Mouse (Mus musculus) liver, adult 2 months (tissue): ENCODE measurements around the gene Vwa5b2. TPM values are rescaled to one million over a fixed set of nuclear protein-coding genes. Genes with fewer than 3 reads are reported as not detected.

Experiments
- DNase-seq: peaks from one replicate; pipeline ENCODE4 v3.0.0-alpha.2; 2011; ENCODE audit warnings: low read depth, low spot score; ENCODE audit errors: extremely low read depth
- H3K27ac ChIP-seq: fragments of 200-500 bp; replicated peaks from 2 replicates; pipeline ENCODE4 v1.5.1; 2012; ENCODE audit warnings: low read depth, mild to moderate bottlenecking, control low read depth, inconsistent platforms, low read length; ENCODE audit not compliant: insufficient read depth
- H3K27me3 ChIP-seq: fragments of 200-500 bp; 2 replicates; pipeline ENCODE4 v1.6.1; 2012; ENCODE audit warnings: mild to moderate bottlenecking, moderate library complexity, low read length, inconsistent platforms; ENCODE audit not compliant: control insufficient read depth, insufficient read depth
- H3K36me3 ChIP-seq: fragments of 200-500 bp; 2 replicates; pipeline ENCODE4 v1.6.1; 2012; ENCODE audit warnings: low read length, inconsistent platforms; ENCODE audit not compliant: control insufficient read depth, insufficient read depth
- H3K4me1 ChIP-seq: fragments of 200-500 bp; 2 replicates; pipeline ENCODE4 v1.6.1; 2011; ENCODE audit warnings: low read length; ENCODE audit not compliant: control insufficient read depth, insufficient read depth
- H3K4me3 ChIP-seq: fragments of 200-500 bp; 2 replicates; pipeline ENCODE4 v1.5.1; 2011; ENCODE audit warnings: low read depth, mild to moderate bottlenecking, control low read depth, low read length, moderate library complexity; ENCODE audit not compliant: insufficient read depth
- H3K79me2 ChIP-seq: fragments of 200-500 bp; 2 replicates; pipeline ENCODE4 v1.6.1; 2012; ENCODE audit warnings: inconsistent platforms, mild to moderate bottlenecking, low read length, moderate library complexity; ENCODE audit not compliant: control insufficient read depth, insufficient read depth
- H3K9ac ChIP-seq: fragments of 200-500 bp; 2 replicates; pipeline ENCODE4 v1.6.1; 2012; ENCODE audit warnings: low read depth, mild to moderate bottlenecking, control low read depth, inconsistent platforms, low read length
- CTCF ChIP-seq: fragments of 200-500 bp; IDR thresholded peaks from 2 replicates; pipeline ENCODE4 v1.5.1; 2011; ENCODE audit warnings: low read depth, low read length, control low read depth
- POLR2A ChIP-seq: fragments of 200-500 bp; IDR thresholded peaks from 2 replicates; pipeline ENCODE4 v1.6.1; 2011; ENCODE audit warnings: low read length, control low read depth; ENCODE audit not compliant: insufficient read depth; ENCODE audit errors: extremely low read depth
- WGBS: fragments of 180-500 bp; shearing (Covaris S2); methylation state at CpG from one replicate; pipeline ENCODE4 v1.1.7; 2018; 5-methylcytosine and 5-hydroxymethylcytosine counted together
- polyA plus RNA-seq: library from polyadenylated mRNA; depleted of rRNA; stranded (reverse); fragments of >200 nt; gene quantifications from 2 replicates; pipeline ENCODE4 v1.2.3, GENCODE M21; 2012
- total RNA-seq: library from RNA; depleted of rRNA; stranded (reverse); fragments of >200 nt; gene quantifications from 2 replicates; pipeline ENCODE4 v1.2.3, GENCODE M21; 2014

Gene Vwa5b2
- total and polyA plus RNA-seq, 2 experiments: not detected

GRCm38 (mm10) chr16:20611357-20612227 is 22.3 kb downstream of the Vwa5b2 start, which contains the start of the genes Eef1akmt4, Gm49333 and Alg3:
Eef1akmt4 (plus strand) TSS chr16:20611593.
Gm49333 (plus strand) TSS chr16:20611610.
Alg3 (minus strand) TSS chr16:20611735.
- peak; percentile 93 for DNase-seq
- Histone ChIP-seq H3K27ac (peak within 1 kb of the TSS; percentile 53), H3K36me3 (no peaks in the 10 kb centered on the region), H3K79me2 (no peaks in the 10 kb centered on the region), H3K9ac (peak within 1 kb of the TSS; percentile 87), H3K27me3 (no peaks in the 10 kb centered on the region), H3K4me3 (peak within 1 kb of the TSS; percentile 88), H3K4me1 (peaks cover 3% of the 10 kb centered on the region; the same call in 1 of the 2 replicates)
- peak; percentile 52; the same call in 1 of the 2 replicates for TF ChIP-seq POLR2A
- TF ChIP-seq CTCF: no peak
- WGBS: 2% methylated on average over 41 of the region's 41 CpGs

DNA sequence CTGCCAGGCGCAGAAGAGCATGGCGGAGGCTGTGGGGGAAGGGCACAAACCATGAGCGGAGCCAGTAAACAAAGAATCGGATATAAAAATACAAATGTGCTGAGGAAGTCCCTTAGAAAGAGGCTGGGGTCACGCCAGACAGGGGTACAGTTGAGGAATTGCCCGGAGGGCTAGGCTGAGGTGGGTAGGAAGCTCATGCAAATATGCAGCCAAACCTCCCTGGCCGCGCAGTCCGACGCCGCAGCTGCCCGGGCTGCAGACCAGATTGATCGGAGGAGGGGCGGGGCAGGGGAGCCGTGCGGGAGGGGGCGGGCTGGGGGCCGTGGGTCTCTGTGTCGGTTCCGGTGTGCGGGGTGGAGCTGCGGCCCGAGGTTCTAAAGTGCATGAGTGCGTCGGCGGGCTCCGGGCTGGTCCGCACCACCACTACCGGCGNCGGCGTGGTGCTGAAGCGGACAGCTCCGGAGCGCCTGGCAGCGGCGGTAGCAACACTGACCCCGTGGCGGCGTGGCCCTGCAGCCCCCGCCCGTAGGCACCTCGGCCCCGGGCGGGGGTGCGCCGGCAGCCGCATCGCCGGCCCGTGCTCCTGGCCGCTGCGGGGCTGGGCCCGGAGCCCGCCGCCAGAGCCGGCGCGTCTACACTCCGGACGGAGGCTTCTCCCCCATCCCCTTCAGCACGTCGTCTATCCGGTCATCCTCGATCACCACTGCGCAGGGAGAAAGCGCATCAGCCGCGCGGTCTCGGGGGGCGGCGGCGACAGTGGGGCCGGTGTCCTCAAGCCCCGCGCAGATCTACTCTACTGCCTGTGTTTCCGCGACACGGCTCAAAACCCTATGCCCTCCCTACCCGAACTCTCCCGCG is 30.5 kb downstream of the Vwa5b2 start:
- no peaks in the 10 kb centered on the region for H3K79me2 ChIP-seq
- H3K4me3 ChIP-seq: peak overlapping the region; percentile 11; the same call in 1 of the 2 replicates
- TF ChIP-seq CTCF: no peak
- no peak for TF ChIP-seq POLR2A
- 4% methylated on average over 74 of the region's 83 CpGs for WGBS
- peaks cover 8% of the 10 kb centered on the region for H3K4me1 ChIP-seq
- no peak overlapping the region for H3K27ac ChIP-seq
- DNase-seq: no peak
- no peaks in the 10 kb centered on the region for H3K36me3 ChIP-seq
- H3K27me3 ChIP-seq: no peaks in the 10 kb centered on the region
- H3K9ac ChIP-seq: no peak overlapping the region

GRCm38 (mm10) chr16:20620399-20620735 is 31.1 kb downstream of the Vwa5b2 start:
- no peaks in the 10 kb centered on the region for H3K27me3 ChIP-seq

GRCm38 (mm10) chr16:20620751-20621190 is 31.5 kb downstream of the Vwa5b2 start:
- 1% methylated on average over 32 of the region's 32 CpGs for WGBS

More at GRCm38 (mm10) chr16:20620399-20620735, 31.1 kb downstream of the Vwa5b2 start:
- DNase-seq: no peak
- Histone ChIP-seq H3K36me3 (no peaks in the 10 kb centered on the region), H3K4me1 (peaks cover 8% of the 10 kb centered on the region), H3K9ac (no peak overlapping the region), H3K4me3 (peak overlapping the region; percentile 11; the same call in 1 of the 2 replicates), H3K27ac (no peak overlapping the region), H3K79me2 (no peaks in the 10 kb centered on the region)
- TF ChIP-seq CTCF (no peak), POLR2A (no peak)
- WGBS: 1% methylated on average over 9 of the region's 9 CpGs

DNA sequence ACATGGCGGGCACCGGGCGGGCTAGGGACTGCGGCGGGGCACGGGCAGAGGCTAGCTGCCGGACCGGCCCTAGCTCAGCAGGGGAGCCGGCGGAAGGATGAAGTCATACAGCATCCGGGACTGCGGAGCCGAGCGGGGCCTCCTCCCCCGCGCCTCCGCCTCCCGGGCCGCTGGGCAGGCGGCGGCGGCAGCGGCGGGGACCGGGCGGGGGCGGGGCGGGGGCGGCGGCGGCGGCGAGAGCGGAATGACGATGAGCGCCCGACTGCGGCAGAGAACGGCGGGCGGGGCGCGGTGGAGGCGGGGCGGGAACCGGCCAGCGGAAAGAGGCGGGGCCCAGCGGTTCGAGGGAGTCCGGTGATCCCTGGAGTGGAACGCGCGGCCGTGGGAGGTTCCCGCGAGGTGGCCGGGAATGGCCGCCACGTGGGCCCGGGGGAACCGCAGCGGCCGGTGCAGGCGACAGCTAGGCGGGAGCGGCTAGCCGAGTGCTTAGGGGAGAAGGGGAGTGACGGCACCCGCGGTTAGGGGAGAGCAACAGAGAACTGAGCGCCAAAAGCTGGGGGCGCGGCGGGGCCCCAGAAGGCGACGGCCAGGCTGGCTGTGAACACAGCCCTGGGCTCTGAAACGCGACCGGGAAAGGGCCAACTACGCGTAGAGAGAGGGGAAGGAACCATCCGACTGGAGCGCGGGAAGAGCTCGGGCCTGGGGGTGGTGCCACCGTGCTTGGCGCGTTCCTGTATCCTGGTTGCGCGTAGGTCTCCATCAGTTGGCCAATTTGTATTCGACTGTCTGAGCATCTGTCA is 32.1 kb downstream of the Vwa5b2 start, which contains the start of gene Camk2n2:
TSS of gene Camk2n2 (minus strand) at position 97 of the 800 bp plus-strand sequence.
- Histone ChIP-seq H3K4me3 (peak within 1 kb of the TSS; percentile 84), H3K4me1 (peaks cover 8% of the 10 kb centered on the region), H3K27ac (no peak within 1 kb of the TSS), H3K27me3 (no peaks in the 10 kb centered on the region), H3K36me3 (no peaks in the 10 kb centered on the region), H3K9ac (peak within 1 kb of the TSS; percentile 72), H3K79me2 (no peaks in the 10 kb centered on the region)
- under 1% methylated on average over 84 of the region's 92 CpGs for WGBS
- TF ChIP-seq CTCF (no peak), POLR2A (0 out of 2 replicates have a peak, but pooled peaks have one; percentile 3)
- peak; percentile 33 for DNase-seq

More at GRCm38 (mm10) chr16:20620751-20621190, 31.5 kb downstream of the Vwa5b2 start:
- no peak for TF ChIP-seq CTCF
- TF ChIP-seq POLR2A: no peak
- H3K9ac ChIP-seq: peak overlapping the region; percentile 72
- no peaks in the 10 kb centered on the region for H3K79me2 ChIP-seq
- no peak overlapping the region for H3K27ac ChIP-seq
- no peaks in the 10 kb centered on the region for H3K36me3 ChIP-seq
- H3K4me1 ChIP-seq: peaks cover 8% of the 10 kb centered on the region
- H3K27me3 ChIP-seq: no peaks in the 10 kb centered on the region
- no peak for DNase-seq
- H3K4me3 ChIP-seq: peak overlapping the region; percentile 84
